Mouse (Mus musculus) embryonic facial prominence, embryonic 14.5 days (tissue): Measurements from ENCODE around the gene Hic2. TPM values are rescaled to one million over a fixed set of nuclear protein-coding genes. Genes with fewer than 3 reads are reported as not detected.

ENCODE experiments used
- ATAC-seq: fragments of 200-750 bp; cut with Nextera tagmentation; 2 replicates; pipeline ENCODE4 v1.8.0; 2017; ENCODE audit warnings: low read depth, moderate number of reproducible peaks, moderate TSS enrichment
- DNase-seq: peaks from one replicate; pipeline ENCODE4 v3.0.0-alpha.2; 2015; ENCODE audit warnings: low spot score
- H3K27ac ChIP-seq: fragments of 300-500 bp; sonication (generic); replicated peaks from 2 replicates; pipeline ENCODE4 v1.5.1; 2014; ENCODE audit warnings: low read depth, mild to moderate bottlenecking, low read length, moderate library complexity
- H3K27me3 ChIP-seq: fragments of 300-500 bp; sonication (generic); replicated peaks from 2 replicates; pipeline ENCODE4 v1.6.1; 2014; ENCODE audit warnings: low read length; ENCODE audit not compliant: control insufficient read depth, insufficient read depth
- H3K36me3 ChIP-seq: fragments of 300-500 bp; sonication (generic); 2 replicates; pipeline ENCODE4 v1.6.1; 2014; ENCODE audit warnings: low read length, mixed read lengths; ENCODE audit not compliant: control insufficient read depth, insufficient read depth
- H3K4me1 ChIP-seq: fragments of 300-500 bp; sonication (generic); 2 replicates; pipeline ENCODE4 v1.6.1; 2014; ENCODE audit warnings: antibody characterized with exemption, low read length; ENCODE audit not compliant: control insufficient read depth, insufficient read depth
- H3K4me2 ChIP-seq: fragments of 300-500 bp; sonication (generic); 2 replicates; pipeline ENCODE4 v1.6.1; 2014; ENCODE audit warnings: low read depth, mild to moderate bottlenecking, low read length, moderate library complexity, mixed read lengths
- H3K4me3 ChIP-seq: fragments of 300-500 bp; sonication (generic); 2 replicates; pipeline ENCODE4 v1.5.1; 2014; ENCODE audit warnings: low read depth, mild to moderate bottlenecking, low read length
- H3K9ac ChIP-seq: fragments of 300-500 bp; sonication (generic); 2 replicates; pipeline ENCODE4 v1.6.1; 2014; ENCODE audit warnings: low read depth, mild to moderate bottlenecking, low read length, moderate library complexity, mixed read lengths
- H3K9me3 ChIP-seq: fragments of 300-500 bp; sonication (generic); 2 replicates; pipeline ENCODE4 v1.6.1; 2016; ENCODE audit warnings: low read length; ENCODE audit not compliant: control insufficient read depth
- WGBS: fragments of 180-500 bp; shearing (Covaris S2); extraction: QIAGEN DNeasy Blood & Tissue Kit; methylation state at CpG from one replicate; pipeline ENCODE4 v1.1.7; 2014; 5-methylcytosine and 5-hydroxymethylcytosine counted together
- polyA plus RNA-seq: library from polyadenylated mRNA; unstranded; fragments of >200 nt; fragmentation: Nextera tagmentation; extraction: Ambion mirVana; gene quantifications from 2 replicates; pipeline ENCODE4 v1.2.1, GENCODE M21; 2014

Gene Hic2
- polyA plus RNA-seq, 1 experiment from 2014 or later: 3.0 TPM

DNA sequence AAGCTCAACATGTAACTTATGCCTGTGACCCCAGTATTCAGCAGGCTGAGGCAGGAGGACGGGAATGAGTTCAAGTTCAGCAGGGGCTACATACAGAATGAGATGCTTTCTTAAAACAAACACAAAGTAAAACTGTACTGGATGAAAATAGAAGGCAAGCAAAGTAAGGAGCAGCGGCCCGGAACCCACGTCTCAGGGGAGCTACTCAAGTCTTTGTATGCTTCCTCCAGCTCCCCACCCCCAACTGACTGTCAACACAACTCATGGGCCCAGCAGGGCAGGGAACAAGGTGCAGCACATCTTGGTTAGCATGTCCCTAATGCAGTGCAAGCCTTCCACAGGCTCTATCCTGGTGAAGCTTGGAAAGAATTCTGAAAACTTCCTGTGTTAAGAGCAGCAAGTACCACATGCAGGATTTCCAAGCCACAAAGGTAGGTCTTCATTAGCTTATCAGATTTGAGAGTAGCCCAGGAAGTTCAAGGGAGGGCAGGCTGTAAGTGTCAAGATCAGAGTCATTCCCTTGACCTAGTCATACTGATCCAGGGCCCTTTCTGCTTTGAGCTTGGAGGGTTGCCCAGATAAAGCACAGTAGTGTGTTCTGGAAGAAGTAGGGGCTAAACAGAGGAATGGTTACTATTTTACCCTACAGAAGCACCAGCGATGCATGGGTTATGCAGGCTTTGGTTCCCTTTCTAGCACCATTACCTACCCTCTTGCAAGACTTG lies 70.3 kb downstream of the Hic2 start:
- Histone ChIP-seq H3K27me3 (no peaks in the 10 kb centered on the region), H3K9me3 (no peaks in the 10 kb centered on the region), H3K4me1 (no peaks in the 10 kb centered on the region), H3K27ac (no peak overlapping the region), H3K4me3 (no peak overlapping the region), H3K9ac (no peak overlapping the region), H3K36me3 (peaks cover 86% of the 10 kb centered on the region), H3K4me2 (no peak overlapping the region)
- ATAC-seq: no peak
- DNase-seq: no peak
- WGBS: 87% methylated on average over 5 of the region's 5 CpGs

DNA sequence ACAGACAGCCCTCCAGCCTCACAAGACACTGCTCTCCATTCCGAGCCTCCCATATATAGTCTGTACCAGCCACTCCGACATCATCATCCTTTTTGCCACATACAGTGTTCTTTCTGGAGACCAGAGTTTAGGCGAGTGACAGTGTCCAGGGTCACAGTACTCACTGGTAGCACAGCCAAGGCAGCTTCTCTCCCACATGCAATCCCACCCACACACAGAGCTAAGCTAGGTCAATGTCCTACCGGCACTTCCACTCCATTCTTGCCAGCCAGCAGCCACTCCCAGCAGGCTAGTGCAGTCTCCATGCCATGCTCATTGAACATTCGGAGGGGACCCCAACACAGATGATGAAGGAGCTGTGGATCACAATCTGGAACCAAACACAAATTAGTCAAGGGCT lies 74.1 kb downstream of the Hic2 start:
- DNase-seq (no peak), ATAC-seq (no peak)
- WGBS: 92% methylated on average over 5 of the region's 5 CpGs
- Histone ChIP-seq H3K27ac (no peak overlapping the region), H3K36me3 (peaks cover 84% of the 10 kb centered on the region), H3K4me3 (no peak overlapping the region), H3K4me1 (no peaks in the 10 kb centered on the region), H3K4me2 (no peak overlapping the region), H3K9me3 (no peaks in the 10 kb centered on the region), H3K27me3 (no peaks in the 10 kb centered on the region), H3K9ac (no peak overlapping the region)

DNA sequence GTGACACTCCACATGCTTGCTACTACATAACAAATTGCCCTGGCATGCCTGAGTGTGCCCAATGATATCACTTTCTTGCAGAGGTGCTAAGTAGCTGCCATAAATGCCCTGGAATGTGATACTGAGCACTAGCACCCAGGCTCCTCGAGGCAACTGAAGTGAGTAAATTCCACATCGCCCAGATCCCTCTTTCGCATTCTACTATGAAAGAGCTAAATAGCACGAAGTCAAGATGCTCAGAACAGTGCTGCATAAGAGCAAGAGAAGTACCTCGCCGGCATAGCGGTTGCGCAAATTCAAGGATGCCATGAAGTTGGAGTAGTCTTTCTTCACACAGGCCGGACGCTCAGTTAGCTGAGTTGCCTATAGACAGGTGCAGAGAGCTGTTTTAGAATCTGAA lies 75.7 kb downstream of the Hic2 start:
- Histone ChIP-seq H3K9me3 (no peaks in the 10 kb centered on the region), H3K9ac (no peak overlapping the region), H3K4me3 (no peak overlapping the region), H3K4me2 (no peak overlapping the region), H3K27ac (no peak overlapping the region), H3K4me1 (no peaks in the 10 kb centered on the region), H3K36me3 (peaks cover 82% of the 10 kb centered on the region), H3K27me3 (no peaks in the 10 kb centered on the region)
- DNase-seq (no peak), ATAC-seq (no peak)
- 95% methylated on average over 10 of the region's 10 CpGs for WGBS

DNA sequence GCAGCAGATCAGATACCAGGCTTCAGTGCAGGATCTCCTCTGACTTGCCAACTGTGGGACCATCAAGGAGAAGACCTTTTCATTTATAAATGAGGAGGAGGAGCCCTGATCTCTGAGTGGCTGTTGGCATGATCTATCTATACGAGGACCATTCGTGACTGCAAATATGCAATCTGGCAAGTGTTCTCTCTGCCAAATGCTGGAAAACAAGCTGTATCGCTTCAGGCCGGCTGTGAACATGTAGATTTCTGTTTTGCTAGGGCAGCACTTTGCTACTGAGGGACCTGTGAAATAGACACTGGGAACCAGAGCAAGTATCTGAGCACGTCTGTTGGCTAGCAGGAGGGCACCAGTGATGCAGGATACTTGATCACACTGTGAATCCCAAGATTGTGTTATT lies 79.2 kb downstream of the Hic2 start:
- Histone ChIP-seq H3K27ac (no peak overlapping the region), H3K9me3 (no peaks in the 10 kb centered on the region), H3K4me3 (no peak overlapping the region), H3K4me2 (no peak overlapping the region), H3K27me3 (no peaks in the 10 kb centered on the region), H3K4me1 (no peaks in the 10 kb centered on the region), H3K9ac (no peak overlapping the region), H3K36me3 (peaks cover 87% of the 10 kb centered on the region)
- no peak for DNase-seq
- 91% methylated on average over 5 of the region's 5 CpGs for WGBS
- ATAC-seq: no peak

Other genes starting within 250 kb of the Hic2 start
- 29.6 and 36.5 TPM in 2 replicates for gene Ypel1, start 163.9 kb upstream of the Hic2 start, polyA plus RNA-seq
- gene Ppil2, start 122.3 kb upstream of the Hic2 start, polyA plus RNA-seq: 101 and 117 TPM in 2 replicates
- 16.9 and 24.4 TPM in 2 replicates for gene 2610318N02Rik, start 108.4 kb upstream of the Hic2 start, polyA plus RNA-seq
- gene Sdf2l1, start 101.2 kb upstream of the Hic2 start, polyA plus RNA-seq: 40.9 and 47.8 TPM in 2 replicates
- 13.3 and 15.1 TPM in 2 replicates for gene Ydjc, start 89.0 kb upstream of the Hic2 start, polyA plus RNA-seq
- 0.60 and 0.94 TPM in 2 replicates for gene Ccdc116, start 86.3 kb upstream of the Hic2 start, polyA plus RNA-seq
- 301 and 303 TPM in 2 replicates for gene Ube2l3, start 30.9 kb upstream of the Hic2 start, polyA plus RNA-seq
- 0.17 and 0.34 TPM in 2 replicates for gene Rimbp3, start 25.0 kb upstream of the Hic2 start, polyA plus RNA-seq
- gene Tmem191c, start 42.5 kb downstream of the Hic2 start, polyA plus RNA-seq: 6.2 and 10.0 TPM in 2 replicates
- 1.4 and 2.2 TPM in 2 replicates for gene Serpind1, start 97.8 kb downstream of the Hic2 start, polyA plus RNA-seq
- 7.3 and 7.6 TPM in 2 replicates for gene Snap29, start 172.4 kb downstream of the Hic2 start, polyA plus RNA-seq
- 29.9 and 30.7 TPM in 2 replicates for gene Pi4ka, start 172.7 kb downstream of the Hic2 start, polyA plus RNA-seq
- 59.9 and 63.8 TPM in 2 replicates for gene Crkl, start 218.4 kb downstream of the Hic2 start, polyA plus RNA-seq